In the genomic region with DNA sequence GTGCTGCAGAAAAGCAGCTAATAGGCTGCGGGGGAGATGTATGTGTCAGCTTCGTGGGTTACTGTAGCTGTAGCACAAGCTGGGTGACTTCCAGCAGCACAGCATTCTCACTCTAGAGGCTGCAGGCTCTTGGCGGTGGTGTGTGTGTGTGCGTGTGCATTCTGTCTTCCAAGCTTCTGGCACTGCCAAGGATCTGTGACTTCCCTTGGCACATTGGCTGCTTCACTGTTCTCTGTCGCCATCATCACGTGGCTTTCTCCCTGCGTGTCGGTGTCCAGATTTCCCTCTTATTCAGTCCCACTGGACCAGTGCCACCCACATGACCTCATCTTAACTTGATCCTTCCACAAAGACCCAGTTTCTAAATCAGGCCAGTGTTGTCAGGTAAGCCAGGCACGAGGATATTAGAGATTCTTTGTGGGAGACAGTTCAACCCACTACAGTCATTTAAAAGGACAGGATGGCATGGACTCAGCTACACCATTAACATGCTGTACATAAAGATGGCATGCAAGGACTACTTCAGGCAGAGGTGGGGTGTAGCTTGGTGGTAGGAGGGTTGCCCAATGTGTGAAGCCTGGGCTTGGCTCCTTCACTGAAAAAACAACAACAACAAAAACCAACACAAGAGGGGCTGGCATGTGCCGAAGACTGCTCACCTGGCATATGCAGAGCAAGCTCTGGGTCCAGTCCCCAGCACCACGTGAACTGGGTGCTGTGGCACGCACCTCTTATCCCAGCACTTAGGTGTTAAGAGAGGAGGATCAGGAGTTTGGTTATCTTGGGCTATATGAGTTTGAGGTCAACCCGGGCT, we compare ENCODE assay signal across 8 mouse cellular contexts. TPM values are rescaled to one million over a fixed set of nuclear protein-coding genes. Genes with fewer than 3 reads are reported as not detected.
DNase-seq lines count a peak whose midpoint lies in the region; ATAC-seq and TF ChIP-seq lines count a peak whose summit lies in the region.

No protein-coding gene starts in this region.

- no peaks in the 10 kb centered on the region; the same call in 1 of the 2 replicates for H3K9me3 ChIP-seq in kidney, embryonic 16.5 days (ENCODE audit: low read length)
- no peaks in the 10 kb centered on the region for H3K9me3 ChIP-seq in forebrain, postnatal 0 days (ENCODE audit: low read length)
- no peaks in the 10 kb centered on the region for H3K9me3 ChIP-seq in liver, embryonic 15.5 days (replicated peaks)

- peak; percentile 11 for DNase-seq in kidney, adult 9 months
- peak; percentile 80 for DNase-seq in adrenal gland, postnatal 14 days
- DNase-seq in forebrain, postnatal 0 days = peak; percentile 89
- DNase-seq in heart, postnatal 25 days (ENCODE audit: low spot score) = peak; percentile 24
- DNase-seq in thymus, postnatal 36 days = no peak

- no peak overlapping the region for H3K4me3 ChIP-seq in kidney, embryonic 16.5 days (ENCODE audit: low read length)
- no peak overlapping the region for H3K4me3 ChIP-seq in forebrain, postnatal 0 days (ENCODE audit: low read depth, low read length)
- H3K4me3 ChIP-seq in liver, embryonic 15.5 days (replicated peaks) = no peak overlapping the region

- no peak for TF ChIP-seq CTCF in forebrain, postnatal 0 days (IDR thresholded peaks at IDR 0.05; ENCODE audit: low read depth)

- no peaks in the 10 kb centered on the region for H3K4me1 ChIP-seq in kidney, embryonic 16.5 days (ENCODE audit: insufficient read depth, low read length)
- peaks cover 5% of the 10 kb centered on the region for H3K4me1 ChIP-seq in forebrain, postnatal 0 days (ENCODE audit: insufficient read depth)
- peaks cover 43% of the 10 kb centered on the region for H3K4me1 ChIP-seq in liver, embryonic 15.5 days (replicated peaks)

- no peak overlapping the region for H3K4me2 ChIP-seq in kidney, embryonic 16.5 days (replicated peaks; ENCODE audit: low read depth, low read length)
- peak overlapping the region; percentile 3; the same call in 1 of the 2 replicates for H3K4me2 ChIP-seq in forebrain, postnatal 0 days (ENCODE audit: low read depth)
- H3K4me2 ChIP-seq in liver, embryonic 15.5 days = no peak overlapping the region

- no peak overlapping the region for H3K27ac ChIP-seq in kidney, embryonic 16.5 days (ENCODE audit: low read length)
- H3K27ac ChIP-seq in forebrain, postnatal 0 days (ENCODE audit: low read depth, low read length) = peak overlapping the region; percentile 64
- 0 out of 2 replicates have a peak overlapping the region, but pooled peaks have one; percentile 9 for H3K27ac ChIP-seq in liver, embryonic 15.5 days (replicated peaks)

- no peaks in the 10 kb centered on the region for H3K27me3 ChIP-seq in kidney, embryonic 16.5 days (ENCODE audit: insufficient read depth, low read length)
- no peaks in the 10 kb centered on the region for H3K27me3 ChIP-seq in forebrain, postnatal 0 days (ENCODE audit: insufficient read depth, low read length)
- no peaks in the 10 kb centered on the region for H3K27me3 ChIP-seq in liver, embryonic 15.5 days

- WGBS in kidney, embryonic 16.5 days = 81% methylated on average over 13 of the region's 13 CpGs
- 43% methylated on average over 13 of the region's 13 CpGs for WGBS in forebrain, postnatal 0 days
- 69% methylated on average over 13 of the region's 13 CpGs for WGBS in liver, embryonic 15.5 days (ENCODE audit: insufficient replicate concordance)

- ATAC-seq in kidney, embryonic 16.5 days (ENCODE audit: low FRiP score, low TSS enrichment) = no peak
- ATAC-seq in forebrain, postnatal 0 days = peak; percentile 97
- ATAC-seq in liver, embryonic 15.5 days (ENCODE audit: insufficient read depth) = no peak
- no peak for ATAC-seq in erythroid progenitor cell, adult 5-6 weeks (replicated peaks; ENCODE audit: low FRiP score, poor library complexity, severe bottlenecking)

- no peak overlapping the region for H3K9ac ChIP-seq in kidney, embryonic 16.5 days (replicated peaks; ENCODE audit: low read length)
- H3K9ac ChIP-seq in forebrain, postnatal 0 days = 0 out of 2 replicates have a peak overlapping the region, but pooled peaks have one; percentile 10
- H3K9ac ChIP-seq in liver, embryonic 15.5 days = no peak overlapping the region

- H3K36me3 ChIP-seq in kidney, embryonic 16.5 days (ENCODE audit: insufficient read depth, low read length) = peaks cover 11% of the 10 kb centered on the region
- H3K36me3 ChIP-seq in forebrain, postnatal 0 days (ENCODE audit: insufficient read depth) = peaks cover 24% of the 10 kb centered on the region
- no peaks in the 10 kb centered on the region for H3K36me3 ChIP-seq in liver, embryonic 15.5 days (replicated peaks)

- intact Hi-C loops in heart, postnatal 25 days (cut with DNase I) = no loop called here

RNA-seq across cellular contexts. Expression of a gene that starts 18.4 kb away (rescaled TPM):
- 208 and 209 TPM in 2 replicates for polyA plus RNA-seq in kidney, embryonic 16.5 days (2015; fragmentation: Nextera tagmentation; extraction: Ambion mirVana)
- total RNA-seq in adrenal gland, postnatal 14 days (2021) = 68.6 and 76.1 TPM in 2 replicates
- 117 and 133 TPM in 2 replicates for total RNA-seq in forebrain, postnatal 0 days (2014; rRNA removed)
- 335 and 342 TPM in 2 replicates for polyA plus RNA-seq in forebrain, postnatal 0 days (2015; fragmentation: Nextera tagmentation; extraction: Ambion mirVana)
- 10 to 100 TPM; 75.5 to 82.9 TPM for total RNA-seq in heart, postnatal 25 days (2021)
- polyA plus RNA-seq in liver, embryonic 15.5 days (2015; fragmentation: Nextera tagmentation; extraction: Ambion mirVana) = 68.4 and 72.0 TPM in 2 replicates
- 70.8 and 75.0 TPM in 2 replicates for total RNA-seq in erythroid progenitor cell, adult 5-6 weeks (2015; ENCODE audit: low replicate concordance)
- 37.6 and 73.3 TPM in 2 replicates for total RNA-seq in erythroid progenitor cell, adult 5-6 weeks (2017; ENCODE audit: low replicate concordance)

Comparison
In these comparisons a context has a peak if more than half of its experiments do, and no peak if none do; other contexts are left out.
1. DNase-seq: peak in kidney, adult 9 months (single experiment), adrenal gland, postnatal 14 days (single experiment), forebrain, postnatal 0 days (single experiment) and heart, postnatal 25 days (single experiment); none in thymus, postnatal 36 days (0 of 2).